Mouse (Mus musculus): ENCODE measurements around the gene Ccdc162.

Ccdc162 gene

GRCm38 (mm10) chr10:41537983-41538330 lies 178.5 kb downstream of the Ccdc162 start:
- peak; percentile 39 for DNase-seq (ENCODE audit: low spot score)

- DNase-seq (ENCODE audit: low spot score), result no peak
Measured at GRCm38 (mm10) chr10:41537226-41537982, 179.0 kb downstream of the Ccdc162 start.

GRCm38 (mm10) chr10:41536714-41537113 lies 179.7 kb downstream of the Ccdc162 start:
- no peak for DNase-seq (ENCODE audit: low spot score)

GRCm38 (mm10) chr10:41535991-41536390 lies 180.4 kb downstream of the Ccdc162 start:
- DNase-seq (ENCODE audit: low spot score), result no peak

- peak; percentile 35 for DNase-seq (ENCODE audit: low spot score)
Measured at GRCm38 (mm10) chr10:41529972-41530371, 186.5 kb downstream of the Ccdc162 start.

GRCm38 (mm10) chr10:41525696-41526095 lies 190.7 kb downstream of the Ccdc162 start:
- no peak for DNase-seq (ENCODE audit: low spot score)

GRCm38 (mm10) chr10:41523386-41523785 lies 193.0 kb downstream of the Ccdc162 start:
- DNase-seq (ENCODE audit: low spot score), result no peak

- DNase-seq (ENCODE audit: low spot score), result no peak
Measured at GRCm38 (mm10) chr10:41520410-41520673, 196.1 kb downstream of the Ccdc162 start.

- DNase-seq (ENCODE audit: low spot score), result peak; percentile 64
Measured at GRCm38 (mm10) chr10:41519640-41520409, 196.6 kb downstream of the Ccdc162 start.

GRCm38 (mm10) chr10:41518981-41519618 lies 197.3 kb downstream of the Ccdc162 start, which contains the start of gene Cd164:
Cd164 (plus strand) TSS chr10:41519414.
- DNase-seq (ENCODE audit: low spot score), result peak; percentile 92

GRCm38 (mm10) chr10:41518508-41518980 lies 197.9 kb downstream of the Ccdc162 start:
- DNase-seq (ENCODE audit: low spot score), result peak; percentile 91

GRCm38 (mm10) chr10:41514921-41515320 lies 201.5 kb downstream of the Ccdc162 start:
- peak; percentile 57 for DNase-seq (ENCODE audit: low spot score)

- no peak for DNase-seq (ENCODE audit: low spot score)
Measured at GRCm38 (mm10) chr10:41514301-41514700, 202.1 kb downstream of the Ccdc162 start.

GRCm38 (mm10) chr10:41509160-41509559 lies 207.3 kb downstream of the Ccdc162 start:
- DNase-seq (ENCODE audit: low spot score), result peak; percentile 57

GRCm38 (mm10) chr10:41505446-41505845 lies 211.0 kb downstream of the Ccdc162 start:
- peak; percentile 89 for DNase-seq (ENCODE audit: low spot score)

- DNase-seq (ENCODE audit: low spot score), result no peak
Measured at GRCm38 (mm10) chr10:41504996-41505395, 211.4 kb downstream of the Ccdc162 start.

- DNase-seq (ENCODE audit: low spot score), result peak; percentile 77
Measured at GRCm38 (mm10) chr10:41500941-41501340, 215.5 kb downstream of the Ccdc162 start.

GRCm38 (mm10) chr10:41491111-41491510 lies 225.3 kb downstream of the Ccdc162 start:
- no peak for DNase-seq (ENCODE audit: low spot score)

- DNase-seq (ENCODE audit: low spot score), result no peak
Measured at GRCm38 (mm10) chr10:41490518-41490873, 225.9 kb downstream of the Ccdc162 start.

GRCm38 (mm10) chr10:41489708-41490517 lies 226.5 kb downstream of the Ccdc162 start, which contains the start of the genes Smpd2 and Ppil6:
Smpd2 (minus strand) TSS chr10:41490369.
Ppil6 (plus strand) TSS chr10:41490439.
- peak; percentile 88 for DNase-seq (ENCODE audit: low spot score)

GRCm38 (mm10) chr10:41489294-41489693 lies 227.1 kb downstream of the Ccdc162 start:
- no peak for DNase-seq (ENCODE audit: low spot score)

GRCm38 (mm10) chr10:41488877-41489276 lies 227.6 kb downstream of the Ccdc162 start:
- DNase-seq (ENCODE audit: low spot score), result no peak
